Mouse (Mus musculus): Measurements from ENCODE around the gene Lpin2. TPM values are rescaled to one million over a fixed set of nuclear protein-coding genes. Genes with fewer than 3 reads are reported as not detected.

The Lpin2 gene
- polyA plus RNA-seq, 2 experiments = 28.6 to 31.1 TPM

GRCm38 (mm10) chr17:71193485-71193884 lies 11.1 kb downstream of the Lpin2 start:
- Histone ChIP-seq H3K27ac (no peak overlapping the region), H3K27me3 (ENCODE audit: control insufficient read depth, insufficient read depth, low read length) (no peaks in the 10 kb centered on the region), H3K4me2 (ENCODE audit: low read depth) (no peak overlapping the region), H3K4me3 (ENCODE audit: insufficient read depth in 1 of 2, low read depth in 2 of 2, low read length in 2 of 2) (no peak overlapping the region), H3K4me1 (replicated peaks; ENCODE audit: control insufficient read depth in 2 of 2, insufficient read depth in 2 of 2, low read length in 1 of 2) (peaks cover 27 to 38% of the 10 kb centered on the region in 2 experiments), H3K36me3 (replicated peaks; ENCODE audit: control insufficient read depth, insufficient read depth, low read depth) (no peaks in the 10 kb centered on the region; the same call in 1 of the 2 replicates), H3K9me3 (ENCODE audit: control insufficient read depth, low read length) (no peaks in the 10 kb centered on the region), H3K9ac (replicated peaks) (no peak overlapping the region)
- ATAC-seq (ENCODE audit: insufficient read depth) (no peak), DNase-seq (ENCODE audit: low read depth in 3 of 3, low spot score in 3 of 3) (no peak)
- WGBS (ENCODE audit: insufficient replicate concordance) = 91% methylated on average over 1 of the region's 1 CpGs
- TF ChIP-seq CTCF (IDR thresholded peaks at IDR 0.05; ENCODE audit: low read depth) (no peak), EP300 (IDR thresholded peaks at IDR 0.05; ENCODE audit: low read depth) (no peak)

GRCm38 (mm10) chr17:71194906-71195632 lies 12.7 kb downstream of the Lpin2 start:
- Histone ChIP-seq H3K4me1 (replicated peaks; ENCODE audit: control insufficient read depth in 2 of 2, insufficient read depth in 2 of 2, low read length in 1 of 2) (peaks cover 24 to 37% of the 10 kb centered on the region in 2 experiments), H3K9me3 (ENCODE audit: control insufficient read depth, low read length) (no peaks in the 10 kb centered on the region), H3K27me3 (ENCODE audit: control insufficient read depth, insufficient read depth, low read length) (no peaks in the 10 kb centered on the region), H3K27ac (peak overlapping the region; percentile 53), H3K4me3 (ENCODE audit: insufficient read depth in 1 of 2, low read depth in 2 of 2, low read length in 2 of 2) (peak overlapping the region in 1 of 2 experiments; percentile 30; a peak in 1 of 4 replicates), H3K36me3 (replicated peaks; ENCODE audit: control insufficient read depth, insufficient read depth, low read depth) (no peaks in the 10 kb centered on the region; the same call in 1 of the 2 replicates), H3K4me2 (ENCODE audit: low read depth) (peak overlapping the region; percentile 63), H3K9ac (replicated peaks) (peak overlapping the region; percentile 55)
- ATAC-seq (ENCODE audit: insufficient read depth) (no peak; the same call in 1 of the 2 replicates), DNase-seq (ENCODE audit: low read depth in 3 of 3, low spot score in 3 of 3) (no peak)
- 44% methylated on average over 3 of the region's 3 CpGs for WGBS (ENCODE audit: insufficient replicate concordance)
- TF ChIP-seq EP300 (IDR thresholded peaks at IDR 0.05; ENCODE audit: low read depth) (no peak), CTCF (IDR thresholded peaks at IDR 0.05; ENCODE audit: low read depth) (no peak)

GRCm38 (mm10) chr17:71195633-71196391 lies 13.5 kb downstream of the Lpin2 start:
- peak overlapping the region; percentile 55 for H3K9ac ChIP-seq (replicated peaks)
- H3K27ac ChIP-seq = peak overlapping the region; percentile 53
- 26% methylated on average over 10 of the region's 10 CpGs for WGBS (ENCODE audit: insufficient replicate concordance)
- H3K36me3 ChIP-seq (replicated peaks; ENCODE audit: control insufficient read depth, insufficient read depth, low read depth) = no peaks in the 10 kb centered on the region; the same call in 1 of the 2 replicates
- DNase-seq (ENCODE audit: low read depth in 3 of 3, low spot score in 3 of 3) (peak in 2 of 3 experiments; percentile 52 to 53), ATAC-seq (ENCODE audit: insufficient read depth) (peak; percentile 44)
- TF ChIP-seq CTCF (IDR thresholded peaks at IDR 0.05; ENCODE audit: low read depth) = peak; percentile 60; the same call in 1 of the 2 replicates
- peak; percentile 18; the same call in 1 of the 2 replicates for TF ChIP-seq EP300 (IDR thresholded peaks at IDR 0.05; ENCODE audit: low read depth)
- H3K9me3 ChIP-seq (ENCODE audit: control insufficient read depth, low read length) = no peaks in the 10 kb centered on the region
- peak overlapping the region in 1 of 2 experiments; percentile 30; a peak in 1 of 4 replicates for H3K4me3 ChIP-seq (ENCODE audit: insufficient read depth in 1 of 2, low read depth in 2 of 2, low read length in 2 of 2)
- H3K27me3 ChIP-seq (ENCODE audit: control insufficient read depth, insufficient read depth, low read length) = no peaks in the 10 kb centered on the region
- peaks cover 22 to 30% of the 10 kb centered on the region in 2 experiments for H3K4me1 ChIP-seq (replicated peaks; ENCODE audit: control insufficient read depth in 2 of 2, insufficient read depth in 2 of 2, low read length in 1 of 2)
- peak overlapping the region; percentile 63 for H3K4me2 ChIP-seq (ENCODE audit: low read depth)

- TF ChIP-seq EP300 (IDR thresholded peaks at IDR 0.05; ENCODE audit: low read depth) (no peak), CTCF (IDR thresholded peaks at IDR 0.05; ENCODE audit: low read depth) (no peak)
- ATAC-seq (ENCODE audit: insufficient read depth) (no peak), DNase-seq (ENCODE audit: low read depth in 3 of 3, low spot score in 3 of 3) (no peak)
- WGBS (ENCODE audit: insufficient replicate concordance) = 53% methylated on average over 3 of the region's 3 CpGs
- no peak overlapping the region for H3K27ac ChIP-seq
- H3K4me1 ChIP-seq (replicated peaks; ENCODE audit: control insufficient read depth in 2 of 2, insufficient read depth in 2 of 2, low read length in 1 of 2) = peaks cover 22 to 30% of the 10 kb centered on the region in 2 experiments
- no peaks in the 10 kb centered on the region for H3K27me3 ChIP-seq (ENCODE audit: control insufficient read depth, insufficient read depth, low read length)
- no peak overlapping the region for H3K4me2 ChIP-seq (ENCODE audit: low read depth)
- no peak overlapping the region for H3K9ac ChIP-seq (replicated peaks)
- H3K4me3 ChIP-seq (ENCODE audit: insufficient read depth in 1 of 2, low read depth in 2 of 2, low read length in 2 of 2) = no peak overlapping the region
- no peaks in the 10 kb centered on the region; the same call in 1 of the 2 replicates for H3K36me3 ChIP-seq (replicated peaks; ENCODE audit: control insufficient read depth, insufficient read depth, low read depth)
- H3K9me3 ChIP-seq (ENCODE audit: control insufficient read depth, low read length) = no peaks in the 10 kb centered on the region
Measured at GRCm38 (mm10) chr17:71196415-71196814, 14.1 kb downstream of the Lpin2 start.

- Histone ChIP-seq H3K9ac (replicated peaks) (no peak overlapping the region), H3K4me2 (ENCODE audit: low read depth) (no peak overlapping the region), H3K4me3 (ENCODE audit: insufficient read depth in 1 of 2, low read depth in 2 of 2, low read length in 2 of 2) (no peak overlapping the region), H3K27me3 (ENCODE audit: control insufficient read depth, insufficient read depth, low read length) (no peaks in the 10 kb centered on the region), H3K27ac (no peak overlapping the region), H3K9me3 (ENCODE audit: control insufficient read depth, low read length) (no peaks in the 10 kb centered on the region), H3K4me1 (replicated peaks; ENCODE audit: control insufficient read depth in 2 of 2, insufficient read depth in 2 of 2, low read length in 1 of 2) (peaks cover 31 to 32% of the 10 kb centered on the region in 2 experiments), H3K36me3 (replicated peaks; ENCODE audit: control insufficient read depth, insufficient read depth, low read depth) (no peaks in the 10 kb centered on the region)
- ATAC-seq (ENCODE audit: insufficient read depth) (no peak), DNase-seq (ENCODE audit: low read depth in 3 of 3, low spot score in 3 of 3) (no peak)
- 61% methylated on average over 3 of the region's 3 CpGs for WGBS (ENCODE audit: insufficient replicate concordance)
- TF ChIP-seq CTCF (IDR thresholded peaks at IDR 0.05; ENCODE audit: low read depth) (peak; percentile 34; the same call in 1 of the 2 replicates), EP300 (IDR thresholded peaks at IDR 0.05; ENCODE audit: low read depth) (no peak)
Measured at GRCm38 (mm10) chr17:71199346-71199745, 17.0 kb downstream of the Lpin2 start.

All from liver, embryonic 14.5 days (tissue).